In the genomic region with DNA sequence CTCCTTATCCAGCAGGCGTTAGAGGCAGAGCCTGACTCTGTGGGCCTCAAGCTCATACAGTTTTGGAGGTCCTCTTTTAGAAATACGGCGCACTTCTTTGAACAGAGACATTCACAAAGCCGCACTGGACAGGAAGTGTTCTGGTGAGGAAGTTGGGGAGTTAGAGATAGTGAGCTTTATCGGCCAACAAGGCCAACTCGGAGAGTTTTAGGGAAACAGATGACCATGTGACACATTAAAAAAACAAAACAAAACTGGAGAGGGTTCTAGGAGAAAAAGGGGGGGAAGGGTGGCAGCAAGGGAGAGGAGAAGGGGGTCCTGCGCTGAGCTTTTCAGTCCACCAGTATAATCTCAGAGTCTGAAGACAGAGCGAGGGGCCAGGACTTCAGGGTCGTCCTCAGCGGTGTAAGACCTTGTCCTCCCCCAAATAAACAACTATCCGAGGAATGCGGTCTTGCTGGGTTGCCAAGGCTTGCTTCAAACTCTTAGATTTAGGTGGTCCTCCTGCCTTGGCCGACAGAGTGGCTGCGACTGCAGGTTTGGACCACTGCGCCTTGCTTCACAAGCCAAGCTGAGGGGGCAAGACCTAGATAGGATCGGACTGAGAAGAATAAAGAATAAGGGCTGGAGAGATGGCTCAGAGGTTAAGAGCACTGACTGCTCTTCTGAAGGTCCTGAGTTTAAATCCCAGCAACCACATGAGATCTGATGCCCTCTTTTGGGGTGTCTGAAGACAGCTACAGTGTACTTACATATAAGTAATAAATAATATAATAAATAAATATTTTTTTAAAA, we compare ENCODE assay signal across 11 mouse cellular contexts. TPM values are rescaled to one million over a fixed set of nuclear protein-coding genes. Genes with fewer than 3 reads are reported as not detected.
DNase-seq lines count a peak whose midpoint lies in the region; ATAC-seq lines count a peak whose summit lies in the region.
"Had no signal": no experiment of that assay in that cellular context is flagged by ENCODE, and none has a peak within 500 bp of the region (broad histone marks: within the 10 kb centered on the region; RNA-seq: fewer than 3 reads in every experiment).

No protein-coding gene starts in this region.

- H3K4me1 ChIP-seq in liver, embryonic 11.5 days (replicated peaks; ENCODE audit: control insufficient read depth, insufficient read depth, low read length), result peaks cover 9% of the 10 kb centered on the region
- H3K4me1 ChIP-seq: midbrain, embryonic 13.5 days had no signal

- intact Hi-C loops in heart, postnatal 14 days (cut with DNase I), result no loop called here

- ATAC-seq in liver, embryonic 11.5 days (replicated peaks; ENCODE audit: low FRiP score), result peak; percentile 42
- ATAC-seq: forebrain, embryonic 16.5 days; midbrain, embryonic 13.5 days had no signal

- H3K27me3 ChIP-seq in liver, embryonic 11.5 days (replicated peaks; ENCODE audit: control insufficient read depth, insufficient read depth, low read length), result no peaks in the 10 kb centered on the region
- H3K27me3 ChIP-seq: midbrain, embryonic 13.5 days had no signal

- H3K27ac ChIP-seq in liver, embryonic 11.5 days (ENCODE audit: low read depth, low read length), result peak overlapping the region; percentile 80
- H3K27ac ChIP-seq: midbrain, embryonic 13.5 days had no signal

- peak overlapping the region; percentile 62 for H3K4me2 ChIP-seq in liver, embryonic 11.5 days
- H3K4me2 ChIP-seq: midbrain, embryonic 13.5 days had no signal

- no peaks in the 10 kb centered on the region for H3K9me3 ChIP-seq in liver, embryonic 11.5 days (ENCODE audit: control insufficient read depth, low read length)
- H3K9me3 ChIP-seq: midbrain, embryonic 13.5 days had no signal

- H3K9ac ChIP-seq in liver, embryonic 11.5 days (ENCODE audit: low read depth, low read length), result peak overlapping the region; percentile 55
- H3K9ac ChIP-seq: midbrain, embryonic 13.5 days had no signal

- 24% methylated on average over 16 of the region's 16 CpGs for WGBS in liver, embryonic 11.5 days

- H3K36me3 ChIP-seq in liver, embryonic 11.5 days (ENCODE audit: control insufficient read depth, insufficient read depth, low read length), result no peaks in the 10 kb centered on the region
- H3K36me3 ChIP-seq: midbrain, embryonic 13.5 days had no signal

- DNase-seq in heart, adult 18-20 months, result peak; percentile 64 to 78
- no peak for DNase-seq in heart, postnatal 14 days
- DNase-seq in ovary, postnatal 36 days (ENCODE audit: low spot score), result peak; percentile 57
- no peak for DNase-seq in ovary, postnatal 14 days (ENCODE audit: low spot score)
- DNase-seq in liver, embryonic 11.5 days (ENCODE audit: low spot score), result no peak
- DNase-seq in thymus, adult 18-20 months, result no peak
- DNase-seq in left cerebral cortex, adult 18-20 months (ENCODE audit: low spot score in 2 of 2), result no peak
- DNase-seq in right cerebral cortex, postnatal 25 days, result no peak
- DNase-seq: cerebellum, postnatal 25 days had no signal

- peak overlapping the region; percentile 23; the same call in 1 of the 2 replicates for H3K4me3 ChIP-seq in liver, embryonic 11.5 days (ENCODE audit: low read depth, low read length)
- H3K4me3 ChIP-seq: midbrain, embryonic 13.5 days had no signal

RNA-seq across cellular contexts. Expression of a gene that starts 7.2 kb away (rescaled TPM):
- 100 to 1,000 TPM in 1 of 2 experiments, 10 to 100 TPM in 1; 93.3 to 109 TPM for total RNA-seq in heart, adult 18-20 months (2021)
- 10 to 100 TPM; 83.6 to 89.5 TPM for total RNA-seq in heart, postnatal 14 days (2021)
- polyA plus RNA-seq in liver, embryonic 11.5 days (2014; fragmentation: Nextera tagmentation; extraction: Ambion mirVana), result 98.8 and 105 TPM in 2 replicates
- 100 to 1,000 TPM; 464 to 477 TPM for total RNA-seq in left cerebral cortex, adult 18-20 months (2021)

RNA-seq across cellular contexts. Expression of a gene that starts 16.2 kb away (rescaled TPM):
- 1 to 10 TPM in 1 of 2 experiments, under 1 TPM in 1; 0.42 to 2.0 TPM for total RNA-seq in heart, adult 18-20 months (2021)
- total RNA-seq in heart, postnatal 14 days (2021), result 1 to 10 TPM in 1 of 2 experiments, under 1 TPM in 1; 0.81 to 1.7 TPM
- polyA plus RNA-seq in liver, embryonic 11.5 days (2014; fragmentation: Nextera tagmentation; extraction: Ambion mirVana), result 44.8 and 45.3 TPM in 2 replicates
- 1 to 10 TPM; 1.8 to 2.7 TPM for total RNA-seq in left cerebral cortex, adult 18-20 months (2021)

RNA-seq across cellular contexts. Expression of a gene that starts 33.0 kb away (rescaled TPM):
- 10 to 100 TPM; 24.7 to 27.6 TPM for total RNA-seq in heart, adult 18-20 months (2021)
- total RNA-seq in heart, postnatal 14 days (2021), result 10 to 100 TPM; 46.3 to 46.9 TPM
- 6.3 and 6.6 TPM in 2 replicates for polyA plus RNA-seq in liver, embryonic 11.5 days (2014; fragmentation: Nextera tagmentation; extraction: Ambion mirVana)
- 1 to 10 TPM; 7.3 to 7.9 TPM for total RNA-seq in left cerebral cortex, adult 18-20 months (2021)

RNA-seq across cellular contexts. Expression of a gene that starts 37.0 kb away (rescaled TPM):
- 10 to 100 TPM in 1 of 2 experiments, 1 to 10 TPM in 1; 9.6 to 10.5 TPM for total RNA-seq in heart, adult 18-20 months (2021)
- 1 to 10 TPM; 7.3 to 8.2 TPM for total RNA-seq in heart, postnatal 14 days (2021)
- 3.1 and 3.5 TPM in 2 replicates for polyA plus RNA-seq in liver, embryonic 11.5 days (2014; fragmentation: Nextera tagmentation; extraction: Ambion mirVana)
- 1 to 10 TPM; 7.3 to 7.9 TPM for total RNA-seq in left cerebral cortex, adult 18-20 months (2021)

RNA-seq across cellular contexts. Expression of a gene that starts 44.7 kb away (rescaled TPM):
- 10 to 100 TPM; 56.8 to 66.1 TPM for total RNA-seq in heart, adult 18-20 months (2021)
- total RNA-seq in heart, postnatal 14 days (2021), result 10 to 100 TPM; 55.5 to 56.3 TPM
- 121 and 126 TPM in 2 replicates for polyA plus RNA-seq in liver, embryonic 11.5 days (2014; fragmentation: Nextera tagmentation; extraction: Ambion mirVana)
- 10 to 100 TPM; 61.7 to 66.9 TPM for total RNA-seq in left cerebral cortex, adult 18-20 months (2021)

Comparison
In these comparisons a context has a peak if more than half of its experiments do, and no peak if none do; other contexts are left out.
1. DNase-seq: peak in heart, adult 18-20 months (2 of 2) and ovary, postnatal 36 days (single experiment); none in heart, postnatal 14 days (0 of 2), ovary, postnatal 14 days (single experiment), liver, embryonic 11.5 days (single experiment), thymus, adult 18-20 months (0 of 2), left cerebral cortex, adult 18-20 months (0 of 2) and right cerebral cortex, postnatal 25 days (single experiment).
2. RNA of a gene that starts 7.2 kb away (total RNA-seq): 464 to 477 TPM in left cerebral cortex, adult 18-20 months; 93.3 to 109 TPM in heart, adult 18-20 months and 83.6 to 89.5 TPM in heart, postnatal 14 days; every median in the first group is over 4 times any median in the second.